Mouse (Mus musculus): Measurements from ENCODE around the gene Cdr2l.

The Cdr2l gene

GRCm38 (mm10) chr11:115408266-115408920 lies 26.7 kb downstream of the Cdr2l start:
- no peak for DNase-seq

GRCm38 (mm10) chr11:115409556-115409955 lies 27.8 kb downstream of the Cdr2l start:
- no peak for DNase-seq

- peak; percentile 94 to 96 for DNase-seq
Observed at GRCm38 (mm10) chr11:115419531-115420237, 38.0 kb downstream of the Cdr2l start, which contains the start of the genes Atp5h and Kctd2. Atp5h (minus strand) TSS chr11:115419962. Kctd2 (plus strand) TSS chr11:115420128.

- peak; percentile 62 to 68 for DNase-seq
Observed at GRCm38 (mm10) chr11:115420336-115421190, 38.8 kb downstream of the Cdr2l start.

- DNase-seq: no peak
Observed at GRCm38 (mm10) chr11:115421328-115421727, 39.6 kb downstream of the Cdr2l start.

GRCm38 (mm10) chr11:115421972-115422371 lies 40.3 kb downstream of the Cdr2l start:
- no peak for DNase-seq

- DNase-seq: no peak
Observed at GRCm38 (mm10) chr11:115423091-115423490, 41.4 kb downstream of the Cdr2l start.

- no peak for DNase-seq
Observed at GRCm38 (mm10) chr11:115424666-115425065, 43.0 kb downstream of the Cdr2l start.

- no peak for DNase-seq
Observed at GRCm38 (mm10) chr11:115425671-115426070, 44.0 kb downstream of the Cdr2l start.

GRCm38 (mm10) chr11:115427482-115428331 lies 46.0 kb downstream of the Cdr2l start:
- peak; percentile 76 to 77 for DNase-seq

GRCm38 (mm10) chr11:115429307-115429706 lies 47.6 kb downstream of the Cdr2l start:
- peak in 1 of 2 experiments; percentile 44 for DNase-seq

GRCm38 (mm10) chr11:115430561-115430960 lies 48.8 kb downstream of the Cdr2l start:
- DNase-seq: no peak

- DNase-seq: no peak
Observed at GRCm38 (mm10) chr11:115432814-115433213, 51.1 kb downstream of the Cdr2l start.

GRCm38 (mm10) chr11:115433342-115433741 lies 51.6 kb downstream of the Cdr2l start:
- no peak for DNase-seq

- DNase-seq: peak; percentile 72 to 78
Observed at GRCm38 (mm10) chr11:115435596-115436337, 54.1 kb downstream of the Cdr2l start.

GRCm38 (mm10) chr11:115437571-115438122 lies 55.9 kb downstream of the Cdr2l start:
- no peak for DNase-seq

GRCm38 (mm10) chr11:115439326-115439725 lies 57.6 kb downstream of the Cdr2l start:
- DNase-seq: no peak

GRCm38 (mm10) chr11:115439906-115440595 lies 58.3 kb downstream of the Cdr2l start, which contains the start of gene Trim80:
Trim80 (plus strand) TSS chr11:115440545.
- no peak for DNase-seq

- no peak for DNase-seq
Observed at GRCm38 (mm10) chr11:115441417-115441816, 59.7 kb downstream of the Cdr2l start.

Data from cerebellum, postnatal 36 days (tissue).